Mouse (Mus musculus) lung, postnatal 0 days (tissue): ENCODE results near the gene Stag1.

Source experiments
- CTCF ChIP-seq: IDR thresholded peaks from 2 replicates; pipeline ENCODE4 v1.5.1; 2016; ENCODE audit warnings: antibody characterized with exemption, mild to moderate bottlenecking
- EP300 ChIP-seq: IDR thresholded peaks from 2 replicates; pipeline ENCODE4 v1.6.1; 2016; ENCODE audit warnings: antibody characterized with exemption, mild to moderate bottlenecking, control low read depth

DNA sequence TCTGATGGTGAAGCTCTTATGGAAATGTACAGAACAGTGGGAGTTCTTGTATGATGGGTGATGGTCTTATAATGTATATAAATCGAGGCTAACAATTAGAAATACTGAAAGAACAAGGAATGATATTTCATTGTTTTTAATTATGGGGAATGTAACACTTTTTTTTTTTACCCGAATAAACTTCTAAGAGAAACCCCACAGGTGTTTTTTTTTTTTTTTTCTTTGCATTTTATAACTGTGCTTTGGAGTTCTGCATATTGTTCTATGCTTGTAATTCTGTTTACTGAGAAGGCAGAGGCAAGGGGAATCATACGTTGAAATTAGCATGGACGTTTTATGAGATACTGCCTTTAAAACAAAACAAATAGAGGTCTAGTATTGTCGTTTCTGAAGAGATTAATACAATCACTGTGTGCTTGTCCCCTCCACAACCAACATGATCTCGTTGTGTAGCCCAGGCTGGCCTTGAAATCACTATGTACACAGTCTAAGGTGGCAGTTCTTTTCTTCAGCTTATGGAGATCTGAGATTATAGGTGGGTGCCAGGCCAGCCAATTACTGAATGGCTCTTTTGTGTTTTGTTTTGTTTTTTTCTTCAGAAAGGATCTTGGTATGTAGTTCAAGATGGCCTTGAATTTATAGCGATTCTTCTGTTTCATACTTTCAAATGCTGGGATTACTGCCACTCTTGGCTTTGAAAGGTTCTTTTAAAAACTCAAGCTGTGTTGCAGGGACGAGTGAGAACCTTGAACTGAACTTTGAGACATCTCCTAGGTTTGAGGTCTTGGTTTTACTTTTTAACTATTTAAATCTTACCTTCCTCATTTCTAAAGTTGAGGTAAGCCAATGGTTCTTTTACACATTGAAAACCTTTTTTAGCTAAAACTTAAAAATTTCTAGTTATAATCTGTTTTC, 47.7 kb downstream of the Stag1 start:
- TF ChIP-seq CTCF (no peak), EP300 (no peak)
